Mouse (Mus musculus): Measurements from ENCODE around the gene Gpatch3. TPM values are rescaled to one million over a fixed set of nuclear protein-coding genes. Genes with fewer than 3 reads are reported as not detected.

Gene Gpatch3
- polyA plus RNA-seq (2016; fragmentation: Nextera tagmentation; extraction: Ambion mirVana), result 8.7 and 9.8 TPM in 2 replicates

- Histone ChIP-seq H3K36me3 (replicated peaks) (peaks cover 12% of the 10 kb centered on the region), H3K27me3 (no peaks in the 10 kb centered on the region), H3K4me2 (peak within 1 kb of the TSS; percentile 93), H3K4me3 (replicated peaks) (peak within 1 kb of the TSS; percentile 99), H3K9me3 (no peaks in the 10 kb centered on the region), H3K27ac (peak within 1 kb of the TSS; percentile 93), H3K9ac (peak within 1 kb of the TSS; percentile 90), H3K4me1 (peaks cover 16% of the 10 kb centered on the region)
- 8% methylated on average over 44 of the region's 44 CpGs for WGBS
- ATAC-seq (ENCODE audit: low FRiP score), result peak; percentile 96
These were observed at the start of gene Gpatch3 for GRCm38 (mm10) chr4:133574070-133574842. Gpatch3 (plus strand) TSS chr4:133574745.

GRCm38 (mm10) chr4:133527788-133528187 lies 46.8 kb upstream of the Gpatch3 start:
- no peak for ATAC-seq (ENCODE audit: low FRiP score)
- Histone ChIP-seq H3K27ac (no peak overlapping the region), H3K4me2 (no peak overlapping the region), H3K36me3 (replicated peaks) (peaks cover 48% of the 10 kb centered on the region), H3K4me3 (replicated peaks) (no peak overlapping the region), H3K9me3 (no peaks in the 10 kb centered on the region), H3K4me1 (no peaks in the 10 kb centered on the region), H3K9ac (no peak overlapping the region), H3K27me3 (no peaks in the 10 kb centered on the region)
- WGBS, result 78% methylated on average over 16 of the region's 16 CpGs

- 88% methylated on average over 3 of the region's 3 CpGs for WGBS
- H3K9me3 ChIP-seq, result no peaks in the 10 kb centered on the region
- H3K4me2 ChIP-seq, result no peak overlapping the region
- no peak overlapping the region for H3K4me3 ChIP-seq (replicated peaks)
- no peaks in the 10 kb centered on the region for H3K4me1 ChIP-seq
- no peak overlapping the region for H3K9ac ChIP-seq
- no peaks in the 10 kb centered on the region for H3K27me3 ChIP-seq
- H3K36me3 ChIP-seq (replicated peaks), result peaks cover 95% of the 10 kb centered on the region
- no peak for ATAC-seq (ENCODE audit: low FRiP score)
- no peak overlapping the region for H3K27ac ChIP-seq
These were observed 41.8 kb upstream of the Gpatch3 start for GRCm38 (mm10) chr4:133532777-133533176.

GRCm38 (mm10) chr4:133536081-133536480 lies 38.5 kb upstream of the Gpatch3 start:
- Histone ChIP-seq H3K4me2 (no peak overlapping the region), H3K27me3 (no peaks in the 10 kb centered on the region), H3K4me1 (no peaks in the 10 kb centered on the region), H3K27ac (no peak overlapping the region), H3K9me3 (no peaks in the 10 kb centered on the region), H3K9ac (no peak overlapping the region), H3K36me3 (replicated peaks) (peaks cover 97% of the 10 kb centered on the region), H3K4me3 (replicated peaks) (no peak overlapping the region)
- ATAC-seq (ENCODE audit: low FRiP score), result no peak
- 87% methylated on average over 3 of the region's 3 CpGs for WGBS

- Histone ChIP-seq H3K4me1 (no peaks in the 10 kb centered on the region), H3K9me3 (no peaks in the 10 kb centered on the region)
These were observed 37.9 kb upstream of the Gpatch3 start for GRCm38 (mm10) chr4:133536652-133537051.

GRCm38 (mm10) chr4:133545272-133546231 lies 29.0 kb upstream of the Gpatch3 start, which contains the start of gene Nudc:
Nudc (minus strand) TSS chr4:133545996.
- Histone ChIP-seq H3K36me3 (replicated peaks) (peaks cover 31% of the 10 kb centered on the region), H3K9ac (peak within 1 kb of the TSS; percentile 90), H3K9me3 (no peaks in the 10 kb centered on the region), H3K4me1 (peaks cover 16% of the 10 kb centered on the region), H3K27ac (peak within 1 kb of the TSS; percentile 72), H3K4me2 (peak within 1 kb of the TSS; percentile 89), H3K4me3 (replicated peaks) (peak within 1 kb of the TSS; percentile 95), H3K27me3 (no peaks in the 10 kb centered on the region)
- under 1% methylated on average over 75 of the region's 77 CpGs for WGBS
- peak; percentile 99 for ATAC-seq (ENCODE audit: low FRiP score)

More at GRCm38 (mm10) chr4:133536652-133537051, 37.9 kb upstream of the Gpatch3 start:
- 93% methylated on average over 5 of the region's 5 CpGs for WGBS
- no peak overlapping the region for H3K4me3 ChIP-seq (replicated peaks)
- H3K36me3 ChIP-seq (replicated peaks), result peaks cover 97% of the 10 kb centered on the region
- H3K27me3 ChIP-seq, result no peaks in the 10 kb centered on the region
- H3K27ac ChIP-seq, result no peak overlapping the region
- no peak overlapping the region for H3K9ac ChIP-seq
- no peak for ATAC-seq (ENCODE audit: low FRiP score)
- no peak overlapping the region for H3K4me2 ChIP-seq

- H3K4me3 ChIP-seq (replicated peaks), result no peak overlapping the region
- WGBS, result 84% methylated on average over 1 of the region's 1 CpGs
- H3K9ac ChIP-seq, result no peak overlapping the region
- H3K27ac ChIP-seq, result no peak overlapping the region
- no peaks in the 10 kb centered on the region for H3K4me1 ChIP-seq
- H3K4me2 ChIP-seq, result no peak overlapping the region
- peaks cover 22% of the 10 kb centered on the region; the same call in 1 of the 2 replicates for H3K27me3 ChIP-seq
- no peaks in the 10 kb centered on the region for H3K9me3 ChIP-seq
- no peak for ATAC-seq (ENCODE audit: low FRiP score)
- no peaks in the 10 kb centered on the region for H3K36me3 ChIP-seq (replicated peaks)
These were observed 22.5 kb upstream of the Gpatch3 start for GRCm38 (mm10) chr4:133552029-133552428.

GRCm38 (mm10) chr4:133552768-133553447 lies 21.6 kb upstream of the Gpatch3 start, which contains the start of gene Nr0b2:
Nr0b2 (plus strand) TSS chr4:133553376.
- ATAC-seq (ENCODE audit: low FRiP score), result no peak
- no peak within 1 kb of the TSS for H3K9ac ChIP-seq
- H3K27ac ChIP-seq, result no peak within 1 kb of the TSS
- no peak within 1 kb of the TSS for H3K4me2 ChIP-seq
- H3K4me3 ChIP-seq (replicated peaks), result no peak within 1 kb of the TSS
- 74% methylated on average over 10 of the region's 10 CpGs for WGBS
- H3K27me3 ChIP-seq, result peaks cover 22% of the 10 kb centered on the region; the same call in 1 of the 2 replicates
- H3K4me1 ChIP-seq, result no peaks in the 10 kb centered on the region
- no peaks in the 10 kb centered on the region for H3K9me3 ChIP-seq
- no peaks in the 10 kb centered on the region for H3K36me3 ChIP-seq (replicated peaks)

GRCm38 (mm10) chr4:133553448-133554330 lies 20.9 kb upstream of the Gpatch3 start:
- H3K4me2 ChIP-seq, result no peak overlapping the region
- H3K9ac ChIP-seq, result no peak overlapping the region
- 80% methylated on average over 19 of the region's 19 CpGs for WGBS
- H3K4me1 ChIP-seq, result no peaks in the 10 kb centered on the region
- no peak overlapping the region for H3K27ac ChIP-seq
- H3K9me3 ChIP-seq, result no peaks in the 10 kb centered on the region
- no peaks in the 10 kb centered on the region for H3K36me3 ChIP-seq (replicated peaks)
- no peak for ATAC-seq (ENCODE audit: low FRiP score)
- no peak overlapping the region for H3K4me3 ChIP-seq (replicated peaks)
- H3K27me3 ChIP-seq, result peaks cover 22% of the 10 kb centered on the region; the same call in 1 of the 2 replicates

- H3K4me3 ChIP-seq (replicated peaks), result no peak overlapping the region
- H3K4me1 ChIP-seq, result no peaks in the 10 kb centered on the region
- H3K9me3 ChIP-seq, result no peaks in the 10 kb centered on the region
- peaks cover 14% of the 10 kb centered on the region; the same call in 1 of the 2 replicates for H3K27me3 ChIP-seq
- no peak overlapping the region for H3K27ac ChIP-seq
- no peaks in the 10 kb centered on the region for H3K36me3 ChIP-seq (replicated peaks)
- 42% methylated on average over 10 of the region's 10 CpGs for WGBS
- no peak overlapping the region for H3K4me2 ChIP-seq
- no peak overlapping the region for H3K9ac ChIP-seq
- ATAC-seq (ENCODE audit: low FRiP score), result no peak
These were observed 17.4 kb upstream of the Gpatch3 start for GRCm38 (mm10) chr4:133557041-133557717.

- no peaks in the 10 kb centered on the region for H3K4me1 ChIP-seq
- H3K9ac ChIP-seq, result no peak overlapping the region
- no peak overlapping the region for H3K4me2 ChIP-seq
- no peaks in the 10 kb centered on the region for H3K36me3 ChIP-seq (replicated peaks)
- no peaks in the 10 kb centered on the region for H3K27me3 ChIP-seq
- H3K4me3 ChIP-seq (replicated peaks), result no peak overlapping the region
- H3K27ac ChIP-seq, result no peak overlapping the region
- WGBS, result 80% methylated on average over 4 of the region's 4 CpGs
- ATAC-seq (ENCODE audit: low FRiP score), result no peak
- no peaks in the 10 kb centered on the region for H3K9me3 ChIP-seq
These were observed 14.7 kb upstream of the Gpatch3 start for GRCm38 (mm10) chr4:133559846-133560245.

Data from forebrain, embryonic 12.5 days (tissue).